Mouse (Mus musculus) erythroblast, embryonic 14.5 days (primary cell): ENCODE data around the gene Kif23.

ENCODE experiments used
- GATA1 ChIP-seq: IDR thresholded peaks from 2 replicates; pipeline ENCODE4 v1.6.1; 2012; ENCODE audit warnings: low read length, inconsistent platforms, mixed read lengths
- TAL1 ChIP-seq: IDR thresholded peaks from 3 replicates; pipeline ENCODE4 v1.6.1; 2012; ENCODE audit warnings: low read length, inconsistent platforms, mixed read lengths

DNA sequence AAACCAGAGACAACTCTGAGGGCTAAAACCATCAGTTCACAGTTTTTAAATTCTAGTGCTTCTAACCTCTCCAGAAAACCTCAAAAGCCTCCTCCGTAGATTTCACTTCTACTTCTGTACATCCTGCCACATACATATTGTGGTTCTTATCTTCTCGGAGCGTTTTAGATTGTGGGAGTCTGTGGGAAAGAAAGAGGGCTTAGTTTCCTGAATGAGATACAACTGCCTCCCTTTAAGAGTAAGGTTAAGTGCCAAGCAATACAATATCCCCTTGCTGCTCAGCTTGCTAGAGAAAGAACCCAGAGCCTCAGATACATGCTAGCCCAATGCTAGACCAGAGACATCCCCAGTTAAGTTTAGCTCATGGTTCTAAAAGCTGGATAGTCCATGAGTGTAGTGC lies 14.6 kb downstream of the Kif23 start:
- TF ChIP-seq TAL1 (no peak), GATA1 (no peak)
